Mouse (Mus musculus) layer of hippocampus, postnatal 25 days (tissue): ENCODE results near the gene Pdap1. TPM values are rescaled to one million over a fixed set of nuclear protein-coding genes. Genes with fewer than 3 reads are reported as not detected.
A peak's percentile ranks its signal among the peaks of the same experiment; 100 is the strongest.
"Not testable (repeated sequence)": the region's sequence is repeated elsewhere in the genome, so short reads cannot be mapped to it uniquely, and the experiment has no call there.

Experiments
- DNase-seq, 2 experiments: peaks; one replicate each; pipeline ENCODE4 v3.0.0; 2022; ENCODE audit warnings: mixed read lengths in 2 of 2, low spot score in 1 of 2; ENCODE audit errors: extremely low spot score in 1 of 2
- total RNA-seq, 2 experiments: library from RNA; stranded (reverse); gene quantifications; 2 replicates each; pipeline ENCODE4 v1.2.3; 2021

Pdap1 gene
- total RNA-seq, 2 experiments from 2014 or later, result 90.1 to 102 TPM

- no peak for DNase-seq
Observed at GRCm38 (mm10) chr5:145084822-145085221, 55.2 kb downstream of the Pdap1 start.

GRCm38 (mm10) chr5:145083632-145084451 is 56.2 kb downstream of the Pdap1 start, which contains the start of the genes Arpc1a and Kpna7:
Gene Arpc1a (plus strand): TSS chr5:145083830.
Gene Kpna7 (minus strand): TSS chr5:145084030.
- DNase-seq, result peak; percentile 77 to 87

DNA sequence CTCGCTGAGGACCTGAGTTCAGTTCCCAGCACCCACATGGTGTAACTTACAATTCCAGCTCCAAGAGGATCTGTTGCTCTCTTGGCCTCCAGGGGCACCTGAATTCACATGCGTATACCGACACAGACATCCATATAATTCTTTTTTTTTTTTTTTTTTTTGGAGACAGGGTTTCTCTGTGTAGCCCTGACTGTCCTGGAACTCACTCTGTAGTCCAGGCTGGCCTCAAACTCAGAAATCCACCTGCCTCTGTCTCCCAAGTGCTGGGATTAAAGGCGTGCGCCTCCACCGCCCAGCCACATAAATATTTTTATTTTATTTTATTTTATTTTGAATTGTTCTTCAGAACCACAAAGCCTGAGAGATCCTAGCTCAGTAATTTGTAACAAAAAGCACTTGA is 56.8 kb downstream of the Pdap1 start:
- DNase-seq, result not testable (repeated sequence)

- no peak for DNase-seq
Observed at GRCm38 (mm10) chr5:145081866-145082613, 58.0 kb downstream of the Pdap1 start.

Other genes with a start within 250 kb of the Pdap1 start
- gene Smurf1, start 174.4 kb downstream of the Pdap1 start, total RNA-seq, result 10 to 100 TPM; 30.1 to 34.3 TPM
- not detected for gene Gm4871, start 107.5 kb downstream of the Pdap1 start, total RNA-seq
- not detected for gene 1700018F24Rik, start 97.2 kb downstream of the Pdap1 start, total RNA-seq
- 100 to 1,000 TPM; 257 to 274 TPM for gene Arpc1a, start 56.4 kb downstream of the Pdap1 start, total RNA-seq
- not detected for gene Kpna7, start 56.2 kb downstream of the Pdap1 start, total RNA-seq
- gene Arpc1b, start 26.0 kb downstream of the Pdap1 start, total RNA-seq, result 10 to 100 TPM; 33.6 to 34.2 TPM
- 10 to 100 TPM; 69.5 to 81.9 TPM for gene Bud31, start 124 bp upstream of the Pdap1 start, total RNA-seq
- gene Ptcd1, start 26.9 kb upstream of the Pdap1 start, total RNA-seq, result 10 to 100 TPM; 20.0 to 21.9 TPM
- 10 to 100 TPM; 22.1 to 25.3 TPM for gene Cpsf4, start 27.0 kb upstream of the Pdap1 start, total RNA-seq
- 100 to 1,000 TPM; 264 to 268 TPM for gene Atp5j2, start 51.8 kb upstream of the Pdap1 start, total RNA-seq
- gene Zkscan14, start 61.6 kb upstream of the Pdap1 start, total RNA-seq, result 10 to 100 TPM; 11.1 to 13.8 TPM
- gene Zkscan5, start 64.3 kb upstream of the Pdap1 start, total RNA-seq, result 10 to 100 TPM; 11.8 to 12.5 TPM
- gene Zfp655, start 91.5 kb upstream of the Pdap1 start, total RNA-seq, result 10 to 100 TPM; 25.7 to 26.7 TPM
- gene Zscan25, start 140.3 kb upstream of the Pdap1 start, total RNA-seq, result 10 to 100 TPM; 18.9 to 19.7 TPM
- not detected for gene Cyp3a57, start 205.0 kb upstream of the Pdap1 start, total RNA-seq